Mouse (Mus musculus) pancreas, adult 10 weeks (tissue): Measurements from ENCODE around the gene Sytl1. TPM values are rescaled to one million over a fixed set of nuclear protein-coding genes. Genes with fewer than 3 reads are reported as not detected.

Experiments used
- polyA plus RNA-seq: library from polyadenylated mRNA; stranded (reverse); fragments of 350-450 nt; fragmentation: Illumina TruSeq; extraction: RNeasy Lipid Tissue Mini Kit (QIAGEN cat#74804); gene quantifications from one replicate; pipeline ENCODE4 v1.2.3, GENCODE M21; 2015; ENCODE audit warnings: low read depth, low replicate concordance; ENCODE audit not compliant: insufficient read depth

The Sytl1 gene
- polyA plus RNA-seq, result 17.0 TPM

DNA sequence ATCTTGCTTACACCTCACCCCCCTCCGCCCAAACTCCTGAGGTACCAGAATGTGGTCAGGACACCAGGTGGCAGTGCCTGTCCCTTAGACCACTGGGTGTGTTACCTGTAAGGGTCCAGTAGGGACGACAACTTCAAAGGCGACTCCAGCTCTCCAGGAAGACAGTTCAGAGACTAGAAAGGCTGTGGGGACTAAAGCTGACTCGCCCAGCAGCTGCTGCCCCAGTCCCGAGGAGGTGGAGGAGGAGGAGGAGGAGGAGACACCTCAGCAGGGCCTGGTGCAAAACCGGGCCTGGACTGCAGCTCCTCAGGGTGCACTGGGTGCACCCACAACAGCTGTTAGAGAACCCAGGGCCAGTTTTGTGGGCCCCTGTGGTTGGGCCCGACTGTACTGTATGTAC, at the start of gene Sytl1:
TSS of gene Sytl1 (minus strand) at position 232 of the 400 bp plus-strand sequence.

DNA sequence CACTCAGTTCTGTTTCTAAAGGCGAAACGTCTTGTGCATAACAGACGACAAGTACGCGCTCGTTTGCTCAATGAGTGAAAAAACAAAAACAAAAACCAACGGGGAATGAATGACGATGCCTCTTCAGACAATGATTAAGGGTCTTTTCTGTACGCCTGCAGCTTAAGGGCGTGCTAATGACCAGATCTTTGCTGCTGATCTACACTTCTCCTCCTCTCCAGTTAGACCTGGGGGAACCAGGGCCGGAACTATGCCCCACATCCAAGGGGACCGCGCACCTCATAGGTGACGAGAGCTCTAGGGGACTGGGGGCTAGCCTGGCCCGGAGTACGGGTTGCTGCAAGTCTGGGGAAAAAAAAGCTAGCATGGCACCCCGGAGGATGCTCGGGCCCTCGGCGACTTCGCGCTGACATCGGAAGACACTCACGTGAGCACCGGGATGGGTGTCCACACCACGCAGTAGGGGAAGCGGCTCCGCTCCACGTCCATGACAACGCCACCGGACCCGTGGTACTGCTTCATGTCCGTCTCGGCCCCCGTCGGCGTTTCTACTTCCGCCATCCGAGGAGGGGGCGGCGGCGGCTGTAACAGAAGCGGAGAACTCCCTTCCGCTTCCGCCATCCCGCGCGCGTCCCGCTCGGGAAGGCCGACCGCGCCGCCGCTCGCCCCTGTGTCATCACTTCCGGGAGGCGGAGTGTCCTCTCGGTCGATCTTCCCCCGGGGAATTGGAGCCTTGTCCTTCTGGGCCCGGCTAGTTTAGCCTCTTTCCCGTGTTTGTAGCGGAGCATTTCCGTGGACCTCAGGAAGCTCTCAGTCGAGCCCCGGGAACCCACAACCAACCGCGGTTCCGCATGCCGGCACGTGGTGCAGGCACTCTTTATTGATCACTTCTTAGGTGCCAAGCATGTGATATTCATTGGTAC, 14.5 kb upstream of the Sytl1 start, which contains the start of gene Tmem222:
TSS of gene Tmem222 (minus strand) at position 689 of the 923 bp plus-strand sequence.

DNA sequence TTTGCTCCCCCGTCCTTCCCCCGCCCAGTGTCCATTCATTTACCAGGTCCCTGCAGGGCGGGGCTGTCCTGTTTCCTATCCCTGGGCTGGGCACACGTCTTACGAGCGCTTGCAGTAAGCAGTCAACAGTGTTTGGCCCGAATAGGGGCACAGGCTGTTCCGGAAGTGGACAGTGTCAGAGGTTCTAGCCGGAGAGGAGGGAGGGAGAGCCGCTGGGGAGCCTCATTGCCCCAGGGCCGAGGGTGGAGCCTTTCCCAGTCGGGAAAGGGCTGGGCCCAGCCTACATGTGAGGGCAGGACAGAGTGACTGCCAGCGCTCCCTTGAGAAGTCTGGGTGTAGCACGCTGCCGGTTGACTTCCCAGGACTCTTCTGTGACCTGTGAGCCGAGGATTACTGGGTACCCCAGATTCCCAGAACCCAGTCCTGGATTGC, 22.4 kb downstream of the Sytl1 start, which contains the start of gene Map3k6:
TSS of gene Map3k6 (plus strand) at position 329 of the 432 bp plus-strand sequence.

DNA sequence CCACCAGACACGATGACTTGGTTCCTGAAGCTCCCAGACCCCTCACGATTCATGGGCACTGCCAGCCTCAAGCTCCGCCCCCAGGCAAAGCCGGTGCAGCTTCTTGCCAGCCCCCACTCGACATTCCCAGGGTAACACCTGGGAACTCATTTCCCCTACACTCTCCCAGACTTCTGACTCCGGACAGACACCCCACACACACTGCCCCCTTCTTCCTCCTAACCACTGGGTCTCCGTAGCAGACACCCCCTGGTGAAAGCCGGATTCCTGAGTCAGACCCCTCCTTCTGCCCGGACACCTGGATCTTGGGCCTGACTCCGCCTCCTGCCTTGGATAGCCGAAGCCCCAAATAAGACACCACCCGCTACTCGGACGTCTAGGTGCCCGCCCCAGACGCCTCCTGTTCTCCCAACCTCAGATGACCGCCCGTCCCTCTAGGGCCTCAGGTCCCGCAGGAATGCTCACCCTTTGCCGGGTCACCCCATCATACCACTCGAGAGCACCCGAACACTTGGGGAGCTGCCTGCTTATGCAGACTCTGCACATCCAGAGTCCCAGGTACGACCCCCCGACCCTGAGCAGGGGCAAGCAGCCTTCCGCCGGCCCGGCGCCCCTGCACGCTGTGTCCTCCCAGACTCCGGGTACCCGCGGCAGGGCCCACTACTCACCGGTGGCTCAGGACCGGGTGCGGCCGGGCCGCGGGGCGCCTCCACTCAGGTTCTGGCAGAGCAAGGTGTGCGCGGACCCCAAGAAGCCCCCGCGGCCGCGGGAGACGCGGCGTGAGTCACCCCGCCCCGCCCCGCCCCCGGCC, 51.0 kb downstream of the Sytl1 start, which contains the start of the genes Cd164l2 and Gpr3:
TSS of gene Cd164l2 (plus strand) at position 381 of the 811 bp plus-strand sequence.
TSS of gene Gpr3 (minus strand) at position 786 of the 811 bp plus-strand sequence.

Other genes with a start within 250 kb of the Sytl1 start
- 12.5 TPM for gene Wasf2, start 132.6 kb downstream of the Sytl1 start, polyA plus RNA-seq
- gene Cd164l2, start 51.0 kb downstream of the Sytl1 start, polyA plus RNA-seq, result 0.90 TPM
- not detected for gene Gpr3, start 50.6 kb downstream of the Sytl1 start, polyA plus RNA-seq
- 6.7 TPM for gene Map3k6, start 22.3 kb downstream of the Sytl1 start, polyA plus RNA-seq
- gene Tmem222, start 14.7 kb upstream of the Sytl1 start, polyA plus RNA-seq, result 12.5 TPM
- 7.4 TPM for gene Wdtc1, start 90.4 kb upstream of the Sytl1 start, polyA plus RNA-seq
- gene Slc9a1, start 106.6 kb upstream of the Sytl1 start, polyA plus RNA-seq, result 10.4 TPM
- 2.5 TPM for gene Tent5b, start 217.0 kb upstream of the Sytl1 start, polyA plus RNA-seq
- gene Trnp1, start 235.4 kb upstream of the Sytl1 start, polyA plus RNA-seq, result 2.0 TPM